Mouse (Mus musculus) frontal cortex, postnatal 10 days (tissue): ENCODE measurements at regions not wholly inside any gene's neighbourhood (a gene's known extent, or its start where the extent isn't known, plus 50 kb on each side); places are given as distances from the start of the nearest gene placed in this dataset.

Experiments
- DNase-seq, 2 experiments: peaks; one replicate each; pipeline ENCODE4 v3.0.0; 2022; ENCODE audit warnings: low spot score in 2 of 2, mixed read lengths in 1 of 2

DNA sequence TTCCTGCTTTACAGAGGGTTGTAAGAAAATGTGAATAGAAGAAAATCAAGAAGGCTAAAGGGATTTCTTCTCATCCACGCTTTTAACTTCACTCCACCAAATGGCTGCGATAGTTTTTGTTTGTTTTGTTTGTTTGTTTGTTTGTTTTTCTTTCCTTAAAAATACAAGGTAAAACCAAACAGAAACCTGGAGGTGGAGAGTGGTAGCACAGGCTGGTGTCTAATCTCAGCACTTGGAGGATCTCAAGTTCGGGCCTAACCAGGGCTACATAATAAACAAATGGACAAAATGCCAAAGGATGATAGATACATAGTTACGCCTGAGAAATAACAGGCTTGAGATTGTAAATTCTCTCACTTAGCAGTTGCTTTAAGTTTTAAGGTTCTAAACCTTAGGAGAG, 50.8 kb upstream of the Mboat1 start:
- no peak for DNase-seq

DNA sequence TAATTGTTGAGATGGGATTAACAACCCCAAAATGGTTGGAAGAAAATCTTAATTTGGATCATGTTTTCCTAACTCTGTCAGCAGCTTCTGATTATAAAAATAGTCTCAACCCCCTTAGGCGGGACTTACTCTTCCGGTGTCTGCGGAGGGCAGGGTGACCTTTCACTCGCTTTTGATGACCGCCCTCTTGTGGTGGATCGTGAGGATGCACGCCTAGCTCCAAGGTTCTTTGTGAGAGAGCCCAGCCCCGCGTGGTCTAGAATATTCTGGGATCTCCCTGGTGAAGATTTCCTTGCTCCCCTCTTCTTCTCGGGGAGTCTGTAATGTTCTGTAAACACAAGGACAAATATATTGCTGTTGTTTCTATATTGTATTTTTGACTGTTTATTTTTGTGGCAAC, 51.3 kb upstream of the Mboat1 start:
- DNase-seq: peak; percentile 57 to 81

DNA sequence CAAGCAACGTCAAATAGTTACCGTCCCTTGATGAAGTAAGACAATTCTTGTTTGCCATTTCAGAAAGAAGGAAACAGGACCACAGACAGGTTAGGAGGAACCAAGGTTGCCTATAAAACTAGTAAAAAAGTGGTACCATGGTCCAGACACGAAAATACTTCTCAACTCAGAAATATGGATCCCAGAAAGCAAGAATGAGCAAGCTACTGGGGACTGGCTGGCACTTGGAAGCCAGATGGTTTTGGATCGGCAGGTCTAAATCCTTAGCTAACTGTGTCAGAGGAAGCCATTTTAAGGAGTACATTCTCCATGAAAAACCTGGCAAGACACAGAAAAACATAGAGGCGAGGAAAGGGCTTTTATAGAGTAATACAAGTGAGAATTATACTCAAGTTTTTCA, 51.9 kb upstream of the Mboat1 start:
- DNase-seq: no peak

GRCm38 (mm10) chr13:30083949-30084348, 52.3 kb upstream of the Mboat1 start:
- DNase-seq: no peak

GRCm38 (mm10) chr13:30082761-30083160, 53.5 kb upstream of the Mboat1 start:
- no peak for DNase-seq

GRCm38 (mm10) chr13:30080705-30081474, 55.4 kb upstream of the Mboat1 start:
- DNase-seq: no peak

DNA sequence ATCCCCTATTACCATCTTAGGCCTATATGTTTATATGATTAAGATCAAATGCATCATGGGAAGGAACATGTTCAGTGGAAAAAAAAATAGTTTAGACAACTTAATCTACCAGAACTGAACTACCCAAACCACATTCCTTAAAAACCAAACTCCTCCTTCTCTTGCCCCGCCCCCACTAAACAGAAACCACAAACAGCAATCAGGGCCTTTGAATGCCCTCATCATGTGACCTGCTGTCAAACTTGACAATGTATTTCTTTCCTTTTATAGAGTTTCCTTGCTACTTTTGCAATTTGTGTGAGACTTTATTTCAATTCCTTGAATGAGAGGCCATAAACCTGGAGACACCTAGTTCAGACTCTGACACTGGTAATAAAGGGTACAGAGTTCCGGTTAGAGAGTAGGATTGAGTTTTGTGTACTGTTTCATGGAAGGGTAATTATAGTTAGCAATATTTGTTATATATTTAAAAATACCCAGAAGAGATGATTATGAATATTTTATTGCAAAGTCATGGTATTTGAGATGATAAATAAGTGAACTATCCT, 61.7 kb upstream of the Mboat1 start:
- DNase-seq: no peak

GRCm38 (mm10) chr13:30074069-30074468, 62.2 kb upstream of the Mboat1 start:
- no peak for DNase-seq

GRCm38 (mm10) chr13:30069397-30069796, 66.9 kb upstream of the Mboat1 start:
- DNase-seq: no peak

GRCm38 (mm10) chr13:30067581-30068375, 68.5 kb upstream of the Mboat1 start:
- no peak for DNase-seq

DNA sequence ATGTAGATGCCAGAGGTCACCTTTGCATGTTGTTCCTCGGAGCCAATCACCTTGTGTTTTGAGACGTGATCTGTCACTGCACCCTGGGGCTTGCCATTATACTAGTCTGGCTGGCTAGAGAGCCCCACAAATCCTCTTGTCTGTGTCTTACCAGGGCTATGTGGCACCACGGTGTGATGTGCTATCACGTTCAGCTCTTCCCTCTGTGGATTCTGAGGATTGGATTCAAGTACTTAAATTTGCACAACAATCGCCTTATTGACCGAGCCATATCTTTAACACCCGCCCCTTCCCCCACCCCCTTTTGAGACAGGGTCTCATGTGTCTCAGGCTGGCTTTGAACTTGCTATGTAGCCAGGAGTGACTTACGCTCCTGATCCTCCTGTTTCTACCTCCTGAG, 70.8 kb upstream of the Mboat1 start:
- no peak for DNase-seq

DNA sequence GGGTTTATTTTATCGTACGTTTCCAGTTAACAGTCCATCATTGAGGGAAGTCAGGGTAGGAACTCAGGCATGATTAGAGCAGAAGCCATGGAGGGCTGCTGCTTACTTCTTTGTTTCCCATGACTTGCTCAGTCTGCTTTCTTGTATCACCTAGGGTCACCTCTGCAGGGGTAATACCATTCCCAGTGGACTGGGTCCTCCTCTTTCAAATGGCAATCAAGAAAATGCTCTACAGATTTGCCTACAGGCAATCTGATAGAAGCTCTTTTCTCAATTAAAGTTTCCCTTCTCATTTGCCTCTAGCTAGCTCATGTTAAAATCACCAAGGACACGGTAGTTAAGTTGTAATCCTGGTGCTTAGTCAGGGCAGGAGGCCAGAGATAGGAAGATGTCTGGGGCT, 72.5 kb upstream of the Mboat1 start:
- DNase-seq: no peak

DNA sequence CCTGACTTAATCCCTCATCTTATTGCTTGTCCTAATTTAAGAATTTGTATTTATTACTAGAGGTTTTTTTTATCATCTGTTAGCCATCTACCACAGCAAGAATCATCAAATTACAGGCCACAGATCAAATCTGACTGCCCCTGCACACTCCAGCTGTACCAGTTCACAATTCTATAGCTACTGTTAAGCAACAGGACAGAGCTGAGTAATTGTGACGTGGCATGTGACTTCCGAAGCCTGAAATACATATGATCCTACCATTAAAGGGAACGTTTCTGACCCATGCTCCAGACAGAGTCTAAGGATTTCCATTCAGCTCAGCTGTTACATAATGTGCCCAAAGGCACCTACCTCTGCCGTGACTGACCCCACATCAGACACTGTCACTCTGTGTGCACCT, 74.0 kb upstream of the Mboat1 start:
- no peak for DNase-seq

DNA sequence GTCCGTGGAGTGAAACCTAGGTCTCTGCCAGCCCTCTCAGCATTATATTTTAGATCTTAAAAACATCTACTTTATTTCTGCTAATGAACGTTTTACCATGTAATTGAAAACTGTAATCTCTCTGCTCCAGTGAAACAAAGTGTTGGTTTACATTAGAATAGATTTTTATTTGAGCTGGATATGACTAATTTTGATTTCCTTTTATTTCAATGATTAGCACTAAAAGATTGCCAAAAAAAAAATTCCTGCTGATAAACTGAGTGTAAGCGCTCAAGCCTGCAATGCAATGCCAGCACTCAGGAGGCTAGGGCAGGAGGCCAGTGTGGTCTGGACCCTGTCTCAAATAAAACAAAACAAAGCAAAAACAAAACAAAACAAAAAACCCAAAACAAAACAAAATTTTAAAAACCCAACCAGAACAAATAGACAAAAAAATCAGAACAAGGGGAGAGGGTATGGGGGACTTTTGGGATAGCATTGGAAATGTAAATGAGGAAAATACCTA, 69.3 kb upstream of the E2f3 start:
- no peak for DNase-seq

DNA sequence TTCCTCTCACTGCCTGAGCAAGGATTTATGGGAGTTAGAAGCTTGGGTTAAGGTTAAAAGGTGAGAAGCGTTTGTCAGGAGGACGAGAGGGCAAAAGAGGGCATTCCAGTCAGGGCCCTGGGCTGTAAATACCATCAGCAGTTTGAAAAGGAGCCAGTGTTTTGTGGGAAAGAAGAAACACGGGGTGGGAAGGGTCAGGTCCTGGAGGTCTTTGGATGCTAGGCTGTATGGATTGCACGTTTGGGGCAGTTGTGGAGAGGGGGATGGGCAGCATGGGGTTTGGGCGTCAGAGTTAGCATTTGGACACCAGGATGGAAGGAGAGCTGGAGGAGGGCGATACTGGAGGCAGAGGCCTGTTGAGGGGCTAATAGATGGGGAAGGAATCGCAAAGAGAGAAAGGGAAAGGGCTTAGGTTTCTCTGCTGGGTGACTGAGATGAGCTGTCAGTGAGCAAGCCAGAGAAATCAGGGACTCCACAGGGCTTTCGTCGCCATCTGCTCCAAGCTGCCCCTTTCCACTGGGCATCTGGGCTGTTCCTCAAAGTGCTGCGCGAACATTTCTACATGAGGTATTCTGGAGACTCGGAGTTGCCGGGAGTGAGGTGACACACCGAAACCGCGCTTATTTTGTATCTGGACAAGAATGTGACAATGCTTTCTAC, 66.2 kb upstream of the E2f3 start:
- DNase-seq: no peak

DNA sequence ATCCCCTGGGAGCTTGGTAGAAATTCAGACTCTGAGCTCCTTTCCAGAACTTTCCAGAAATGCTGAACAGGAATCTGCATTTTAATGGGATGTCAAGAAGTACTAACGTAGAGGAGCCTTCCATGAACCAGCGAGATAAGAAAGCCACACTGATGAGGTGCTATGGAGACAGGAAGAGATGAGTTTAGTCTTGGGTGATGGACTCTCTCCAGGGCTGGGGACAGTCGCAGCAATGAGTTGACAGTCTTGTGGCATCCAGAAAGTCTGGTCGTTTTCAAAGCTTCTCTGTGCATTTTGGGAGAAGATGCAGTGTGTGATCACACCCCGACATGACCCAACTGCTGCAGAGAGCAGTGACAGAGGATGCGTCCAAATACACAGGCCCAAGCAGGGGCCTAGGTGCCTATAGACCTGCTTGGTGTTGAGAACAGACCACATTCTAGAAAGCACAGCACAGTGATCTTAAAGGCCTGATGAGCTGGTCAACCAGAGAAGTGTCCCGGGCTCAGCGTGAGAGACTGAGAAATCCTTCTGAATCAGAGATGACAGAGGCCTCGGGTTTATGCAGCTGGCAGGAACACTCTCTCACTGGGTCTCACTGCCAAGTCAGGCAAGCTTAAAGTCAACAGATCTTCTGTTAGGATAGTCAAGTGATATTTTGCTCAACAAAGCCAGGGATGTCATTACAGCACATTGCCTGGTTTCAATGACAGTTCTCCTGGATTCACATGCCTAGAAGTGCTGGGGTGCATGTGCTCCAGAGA, 65.1 kb upstream of the E2f3 start:
- no peak for DNase-seq

- DNase-seq: no peak
Measured at GRCm38 (mm10) chr13:30048260-30048859, 62.5 kb upstream of the E2f3 start.

DNA sequence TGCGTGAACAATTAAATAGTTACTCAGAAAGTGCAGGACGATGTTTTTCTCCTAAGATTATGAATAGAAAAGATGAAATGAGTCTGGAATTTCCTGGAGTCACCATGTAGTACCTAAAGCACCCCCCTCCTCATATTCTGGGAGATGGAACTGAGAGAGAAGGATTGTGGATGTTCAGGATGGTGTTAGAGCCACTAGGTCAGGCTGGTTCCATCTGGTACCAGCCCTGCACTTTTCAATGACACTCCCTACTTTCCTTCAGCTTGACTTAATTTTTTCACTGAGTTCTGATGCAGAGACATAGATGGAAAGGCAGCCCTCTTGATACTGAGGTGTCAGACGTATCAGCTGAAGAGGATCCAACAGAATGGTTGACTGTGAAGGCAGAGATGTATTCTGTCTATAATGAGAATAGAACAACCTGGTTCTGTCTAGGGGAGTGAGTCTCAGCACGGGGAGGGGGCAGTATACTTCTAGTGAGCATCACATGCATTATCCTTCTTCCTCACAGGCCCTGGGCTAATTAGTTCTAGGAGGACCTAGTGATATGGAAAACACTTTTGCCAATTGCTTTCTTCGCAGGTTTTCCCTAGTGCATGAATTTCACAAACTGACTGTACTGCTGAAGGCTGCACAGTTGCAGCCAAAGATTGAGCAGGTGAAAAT, 60.8 kb upstream of the E2f3 start:
- no peak for DNase-seq

DNA sequence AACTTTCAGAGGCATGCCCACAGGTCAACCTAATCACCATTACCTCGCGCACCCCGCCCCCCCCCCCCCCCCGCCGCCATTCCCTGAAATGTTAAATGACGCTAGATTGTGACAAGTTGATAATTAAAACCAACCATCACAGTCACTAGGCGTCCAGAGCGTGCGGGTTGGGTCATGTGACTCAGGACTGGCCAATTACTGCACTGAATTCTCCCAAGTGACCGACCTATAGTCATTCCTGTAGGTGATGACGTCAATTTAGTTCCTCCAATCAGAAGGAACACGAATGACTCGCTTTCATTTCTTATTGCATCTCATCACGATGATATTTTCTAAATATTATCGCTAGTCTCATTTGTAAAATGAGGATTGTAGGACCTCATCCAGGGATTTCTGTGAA, 60.2 kb upstream of the E2f3 start:
- DNase-seq: no peak

- no peak for DNase-seq
Measured at GRCm38 (mm10) chr13:30045225-30045624, 59.4 kb upstream of the E2f3 start.

DNA sequence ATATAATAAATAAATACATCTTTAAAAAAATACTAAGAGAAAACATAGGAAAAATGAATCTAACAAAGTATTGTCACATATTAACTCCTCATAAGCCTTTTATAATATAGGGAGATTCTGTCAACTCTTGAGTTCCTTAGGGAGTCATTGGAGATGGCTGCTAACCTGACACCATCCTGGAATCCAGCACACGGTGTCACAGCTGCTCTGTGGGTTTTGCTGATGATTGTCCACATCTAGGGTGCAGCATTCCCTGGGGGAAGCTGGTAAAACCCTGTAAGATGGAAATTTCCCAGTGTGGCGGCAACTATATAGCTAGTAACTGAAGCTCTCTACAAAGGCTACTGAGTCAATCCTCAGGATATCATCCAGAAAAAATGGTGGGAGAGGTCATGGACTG, 58.9 kb upstream of the E2f3 start:
- DNase-seq: no peak
